Mouse (Mus musculus): ENCODE measurements around the gene Stk11. TPM values are rescaled to one million over a fixed set of nuclear protein-coding genes. Genes with fewer than 3 reads are reported as not detected.
A peak's percentile ranks its signal among the peaks of the same experiment; 100 is the strongest.

Gene Stk11
- total and polyA plus RNA-seq, 3 experiments, result 47.4 to 94.9 (median 65.9) TPM

- TF ChIP-seq ZNF384 (IDR thresholded peaks at IDR 0.05; ENCODE audit: low read depth, low read length) (no peak), IRF4 (IDR thresholded peaks at IDR 0.05; ENCODE audit: low read depth, low read length) (no peak), CHD2 (IDR thresholded peaks at IDR 0.05; ENCODE audit: low read length) (peak; percentile 75; the same call in 1 of the 2 replicates), NELFE (IDR thresholded peaks at IDR 0.05; ENCODE audit: low read depth, low read length) (peak; percentile 28; the same call in 1 of the 2 replicates), MAFK (IDR thresholded peaks at IDR 0.05; ENCODE audit: insufficient replicate concordance, low read length) (no peak), NRF1 (IDR thresholded peaks at IDR 0.05; ENCODE audit: low read depth, low read length) (peak; percentile 87), MYC (IDR thresholded peaks at IDR 0.05; ENCODE audit: low read depth, low read length) (peak; percentile 82), TBP (conservative IDR thresholded peaks at IDR 0.05; ENCODE audit: low read depth, low read length) (peak; percentile 48; the same call in 1 of the 2 replicates), GABPA (IDR thresholded peaks at IDR 0.05; ENCODE audit: insufficient replicate concordance, low read depth, low read length) (no peak), SIN3A (IDR thresholded peaks at IDR 0.05; ENCODE audit: low read length) (peak; percentile 92), MAX (IDR thresholded peaks at IDR 0.05; ENCODE audit: low read length) (peak; percentile 86), EP300 (IDR thresholded peaks at IDR 0.05; ENCODE audit: low read length) (no peak), USF1 (IDR thresholded peaks at IDR 0.05; ENCODE audit: low read depth, low read length) (no peak)
Observed at GRCm38 (mm10) chr10:80159561-80160454, 44.2 kb downstream of the Stk11 start (continued).

- Histone ChIP-seq H3K27ac (ENCODE audit: insufficient read depth, low read depth) (peak overlapping the region; percentile 73), H3K9ac (ENCODE audit: insufficient read depth, low read depth) (peak overlapping the region; percentile 55), H3K4me3 (replicated peaks in 1 of 3; ENCODE audit: low read depth in 2 of 3, low read length in 2 of 3, poor library complexity in 1 of 3) (peak overlapping the region; percentile 47 to 64 (median 49)), H3K79me2 (replicated peaks; ENCODE audit: control insufficient read depth, extremely low read depth, insufficient read depth, poor library complexity, severe bottlenecking) (no peaks in the 10 kb centered on the region), H3K36me3 (replicated peaks in 1 of 2; ENCODE audit: control insufficient read depth in 1 of 2, insufficient read depth in 1 of 2, low read length in 1 of 2) (peaks cover 12 to 20% of the 10 kb centered on the region in 2 experiments), H3K4me2 (ENCODE audit: insufficient read depth, low read depth, poor library complexity, severe bottlenecking) (peak overlapping the region; percentile 52), H3K9me3 (replicated peaks; ENCODE audit: low read length) (no peaks in the 10 kb centered on the region), H3K4me1 (ENCODE audit: control insufficient read depth in 1 of 2, insufficient read depth in 2 of 2) (peaks cover 37 to 86% of the 10 kb centered on the region in 2 experiments), H3K27me3 (replicated peaks) (no peaks in the 10 kb centered on the region)
- dilution Hi-C loops (cut with MboI; ENCODE audit: extremely low pct_ligation_motif_present, extremely low pct_unique_long_range_greater_than_20kb, low sequenced_read_pairs), result no loop called here
- no peak for DNase-seq (ENCODE audit: extremely low read depth)
- TF ChIP-seq MAX (IDR thresholded peaks at IDR 0.05; ENCODE audit: low read length) (no peak), TCF12 (IDR thresholded peaks at IDR 0.05; ENCODE audit: low read depth, low read length) (peak; percentile 46; the same call in 1 of the 2 replicates), CTCF (conservative IDR thresholded peaks at IDR 0.05 in 1 of 2, IDR thresholded peaks at IDR 0.05 in 1 of 2; ENCODE audit: low read depth in 2 of 2, low read length in 2 of 2) (no peak), ZKSCAN1 (IDR thresholded peaks at IDR 0.05; ENCODE audit: borderline replicate concordance, low read depth, low read length) (no peak), SIN3A (IDR thresholded peaks at IDR 0.05; ENCODE audit: low read length) (0 out of 2 replicates have a peak, but pooled peaks have one; percentile 10), HCFC1 (IDR thresholded peaks at IDR 0.05; ENCODE audit: low read depth, low read length) (peak; percentile 28; the same call in 1 of the 2 replicates)
- in situ Hi-C loops (cut with MboI; ENCODE audit: low pct_ligation_motif_present, low pct_unique_long_range_greater_than_20kb, low sequenced_read_pairs), result no loop called here
Observed at GRCm38 (mm10) chr10:80160455-80161371, 45.1 kb downstream of the Stk11 start.

Data from CH12.LX (cell line).